Mouse (Mus musculus): Measurements from ENCODE around the gene Gm44502.
"Not testable (repeated sequence)": the region's sequence is repeated elsewhere in the genome, so short reads cannot be mapped to it uniquely, and the experiment has no call there.

Gene Gm44502

DNA sequence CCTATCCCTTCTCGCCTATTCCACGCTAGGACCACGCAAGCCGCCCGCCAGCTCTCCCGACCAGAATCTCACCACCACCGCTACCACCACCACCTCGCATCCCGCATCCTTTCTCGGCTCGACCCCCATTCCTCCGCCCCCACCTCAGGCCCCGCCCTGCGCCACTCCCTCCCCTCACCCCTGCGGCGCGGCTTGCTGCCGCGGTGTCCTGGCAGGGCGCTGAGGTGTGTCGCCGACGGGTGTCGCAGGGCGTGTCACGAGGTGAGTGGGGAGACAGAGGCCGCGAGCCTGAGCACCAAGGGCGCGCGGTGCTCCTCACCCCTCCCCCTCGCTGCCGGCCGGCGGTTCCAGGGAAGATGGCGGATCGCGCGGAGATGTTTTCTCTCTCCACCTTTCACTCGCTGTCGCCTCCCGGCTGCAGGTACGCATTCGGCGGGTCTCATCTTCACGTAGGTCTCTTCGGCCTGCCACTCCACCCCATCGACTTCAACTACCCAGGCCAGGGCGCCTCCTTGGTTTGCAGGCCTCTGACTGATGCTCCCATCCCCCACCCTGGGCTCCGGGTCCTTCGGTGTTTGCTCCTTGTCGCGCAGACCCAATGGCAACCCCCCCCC lies 24.5 kb upstream of the Gm44502 start, which contains the start of gene Mapk8ip2:
Mapk8ip2 (plus strand) TSS at position 49 of the 614 bp plus-strand sequence.
- DNase-seq (ENCODE audit: low spot score) = no peak

DNA sequence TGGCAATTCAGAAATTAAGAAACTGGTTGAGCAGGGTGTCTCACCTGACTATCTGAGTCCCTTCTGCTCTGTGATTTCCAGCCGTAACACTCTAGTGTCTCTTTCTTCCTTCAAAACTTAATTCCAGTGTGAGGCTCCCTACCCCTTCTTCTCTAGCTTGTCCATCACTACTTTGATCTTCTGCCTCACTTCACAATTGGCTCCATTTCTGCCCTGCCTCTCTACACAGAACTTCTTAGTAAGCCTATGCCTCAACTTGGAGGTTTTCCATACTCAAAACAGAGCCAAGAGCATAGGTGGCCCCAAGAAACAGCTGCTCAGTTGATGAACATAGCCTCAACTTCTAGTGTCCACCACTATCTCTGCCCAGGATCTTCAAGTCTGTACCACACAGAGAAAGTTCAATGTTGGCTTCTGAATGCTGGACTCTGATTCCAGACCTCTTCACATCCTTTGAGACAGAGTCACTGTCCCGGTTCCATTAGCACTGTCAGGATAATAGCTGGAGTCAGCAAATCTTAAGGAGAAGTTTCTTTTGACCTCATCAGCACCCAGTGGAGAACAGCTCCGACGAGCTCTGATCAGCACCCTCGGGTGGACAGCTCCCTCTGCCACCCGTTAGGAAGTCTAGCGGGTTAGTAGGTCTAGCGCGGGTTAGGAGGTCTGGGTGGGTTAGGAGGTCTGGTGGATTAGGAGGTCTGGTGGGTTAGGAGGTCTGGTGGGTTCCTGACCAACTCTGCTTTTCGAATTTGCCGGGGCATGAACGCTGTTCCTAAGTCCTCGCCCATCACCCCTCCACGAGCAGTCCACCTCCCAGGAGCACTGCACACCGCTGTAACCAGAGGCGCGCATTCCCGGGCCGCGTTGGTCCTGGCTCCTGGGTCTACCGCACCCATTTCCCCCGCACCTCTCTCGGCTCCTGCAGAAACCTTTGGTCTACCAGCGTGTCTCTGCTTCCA lies 23.7 kb upstream of the Gm44502 start:
- no peak for DNase-seq (ENCODE audit: low spot score)

DNA sequence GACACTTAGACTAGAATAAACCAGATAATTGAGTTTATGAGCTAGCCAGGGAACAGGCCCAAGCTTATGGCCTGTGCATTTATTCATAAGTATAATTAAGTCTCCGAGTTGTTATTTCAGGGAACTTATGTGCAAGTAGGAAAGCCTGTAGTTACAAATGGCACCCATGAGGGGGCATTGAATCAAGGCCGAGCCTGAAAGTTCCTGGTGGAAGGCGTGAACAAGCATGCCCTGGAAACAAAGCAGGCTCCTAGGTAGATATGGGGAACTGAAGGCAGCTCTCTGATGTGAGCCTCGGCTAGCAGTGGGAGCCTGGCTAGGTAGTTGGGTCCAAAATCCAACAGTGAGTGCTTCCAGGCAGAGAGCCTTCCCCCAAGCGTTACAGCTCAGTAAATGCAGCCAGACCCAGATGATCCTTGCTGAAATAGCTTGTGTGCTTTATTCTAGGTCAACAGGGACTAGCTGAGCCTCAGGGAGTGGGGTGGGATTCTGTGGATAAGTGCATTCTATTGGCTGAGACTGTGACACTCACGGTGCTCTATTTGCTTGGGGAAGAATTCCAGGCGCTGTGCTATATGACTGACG lies 13.1 kb upstream of the Gm44502 start:
- DNase-seq (ENCODE audit: low spot score) = no peak

DNA sequence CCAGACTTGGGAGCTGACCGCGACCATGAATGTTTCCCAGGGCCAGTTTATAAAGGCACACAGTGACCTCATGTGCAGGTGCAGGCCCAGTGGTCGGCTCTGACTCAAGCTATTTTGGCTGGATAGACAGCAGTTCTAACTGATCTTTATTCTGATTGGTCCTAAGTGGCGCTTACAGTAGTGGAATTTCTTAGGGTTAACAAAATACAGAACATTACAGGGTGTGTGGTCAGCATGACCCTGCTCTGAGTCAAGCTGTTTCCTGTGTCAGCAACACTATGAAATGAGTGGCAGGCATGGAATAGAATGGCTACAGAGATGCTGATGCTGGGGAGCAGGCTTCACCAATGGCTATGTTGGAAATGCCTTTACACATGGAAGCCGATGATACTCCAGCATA lies 6.4 kb upstream of the Gm44502 start:
- no peak for DNase-seq (ENCODE audit: low spot score)

DNA sequence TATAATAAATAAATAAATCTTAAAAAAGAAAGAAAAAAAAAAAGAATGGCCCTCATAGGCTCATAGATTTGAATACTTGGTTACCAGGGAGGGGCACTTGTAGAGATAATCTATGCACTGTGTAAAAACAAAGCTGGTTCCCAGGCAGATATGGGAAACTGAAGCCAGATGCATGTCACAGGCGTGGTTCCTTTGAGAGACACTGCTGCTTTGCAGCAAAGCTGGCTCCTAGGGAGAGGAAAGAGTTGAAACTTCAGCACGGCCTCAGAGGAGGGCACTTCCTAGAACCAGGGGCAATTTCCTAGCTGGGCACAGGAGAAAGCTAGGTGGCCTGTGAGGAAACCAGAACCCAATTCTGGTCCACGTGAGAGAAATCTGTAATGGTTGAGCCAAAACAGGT lies 4.6 kb upstream of the Gm44502 start:
- DNase-seq (ENCODE audit: low spot score) = no peak

DNA sequence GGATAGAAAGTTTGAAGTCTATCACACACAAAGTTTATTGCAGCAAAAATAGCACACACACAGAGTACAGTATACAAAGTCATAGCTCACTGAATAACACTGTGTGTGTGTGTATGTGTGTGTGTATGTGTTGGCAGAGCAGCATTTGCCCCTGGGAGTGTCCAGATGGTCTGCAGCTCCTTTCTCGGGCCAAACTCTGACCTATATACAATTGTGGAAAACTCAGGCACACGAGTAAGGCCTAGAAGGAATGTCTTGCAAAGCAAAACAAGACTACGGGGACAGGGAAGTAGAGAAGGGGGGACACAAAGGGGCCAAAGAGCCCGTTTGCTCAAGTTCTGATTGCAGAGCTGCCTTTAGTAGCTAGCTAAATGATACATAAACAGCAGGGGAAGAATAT lies 3.5 kb upstream of the Gm44502 start:
- no peak for DNase-seq (ENCODE audit: low spot score)

- no peak for DNase-seq (ENCODE audit: low spot score)
Measured at GRCm38 (mm10) chr15:89431806-89432205, 2.3 kb upstream of the Gm44502 start.

DNA sequence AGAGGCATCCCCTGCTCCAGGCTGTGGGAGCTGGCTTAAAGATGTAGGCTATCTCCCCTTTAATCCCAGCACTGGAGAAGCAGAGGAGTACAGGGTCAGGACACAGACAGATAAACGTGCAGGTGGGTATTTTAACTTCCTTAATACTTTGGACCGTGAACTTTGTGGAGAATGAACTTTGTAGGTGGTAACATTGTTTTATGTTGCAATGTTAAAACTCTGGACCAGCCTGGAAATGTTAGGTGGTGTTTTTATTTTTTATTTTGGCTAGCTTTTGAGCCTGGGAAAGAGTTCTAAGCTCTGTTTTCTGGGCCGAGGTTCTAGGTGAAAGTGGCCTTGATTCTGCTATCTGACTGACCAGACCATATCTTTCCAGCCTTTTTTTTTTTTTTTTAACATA lies 1.8 kb upstream of the Gm44502 start:
- no peak for DNase-seq (ENCODE audit: low spot score)

DNA sequence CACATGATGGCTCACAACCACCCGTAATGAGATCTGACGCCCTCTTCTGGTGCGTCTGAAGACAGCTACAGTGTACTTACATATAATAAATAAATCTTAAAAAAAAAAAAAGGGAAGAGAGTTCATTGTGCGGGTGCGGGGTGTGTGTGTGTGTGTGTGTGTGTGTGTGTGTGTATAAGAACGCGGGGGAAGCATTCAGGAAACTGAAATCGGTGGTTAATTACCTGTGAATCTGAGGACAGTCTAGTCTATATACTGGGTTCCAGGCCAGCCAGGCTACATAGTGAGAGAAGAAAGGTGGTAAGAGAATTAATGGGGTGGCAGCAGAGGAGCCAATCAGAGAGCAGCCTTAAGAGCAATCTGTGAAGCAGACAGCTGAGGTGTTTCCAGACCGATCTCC lies 1.3 kb upstream of the Gm44502 start:
- DNase-seq (ENCODE audit: low spot score) = not testable (repeated sequence)

DNA sequence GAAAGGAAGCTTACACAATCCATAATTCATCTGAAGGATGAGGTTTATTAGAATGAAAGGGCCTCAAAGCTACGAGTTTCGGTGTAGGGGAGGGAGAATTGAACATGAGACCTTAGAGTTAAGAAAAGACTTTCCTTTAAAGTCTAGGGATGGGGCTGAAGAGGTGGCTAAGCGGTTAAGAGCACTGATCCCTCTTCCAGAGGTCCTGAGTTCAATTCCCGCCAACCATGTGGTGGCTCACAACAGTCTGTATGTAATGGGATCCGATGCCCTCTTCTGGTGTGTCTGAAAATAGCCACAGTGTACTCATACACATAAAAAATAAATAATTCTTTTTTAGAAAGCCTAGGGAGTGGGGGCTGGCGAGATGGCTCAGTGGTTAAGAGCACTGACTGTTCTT lies 845 bp upstream of the Gm44502 start:
- no peak for DNase-seq (ENCODE audit: low spot score)

GRCm38 (mm10) chr15:89428821-89429351 lies 610 bp downstream of the Gm44502 start:
- DNase-seq (ENCODE audit: low spot score) = no peak

- no peak for DNase-seq (ENCODE audit: low spot score)
Measured at GRCm38 (mm10) chr15:89428136-89428790, 1.2 kb downstream of the Gm44502 start.

GRCm38 (mm10) chr15:89426716-89427115 lies 2.8 kb downstream of the Gm44502 start:
- no peak for DNase-seq (ENCODE audit: low spot score)

DNA sequence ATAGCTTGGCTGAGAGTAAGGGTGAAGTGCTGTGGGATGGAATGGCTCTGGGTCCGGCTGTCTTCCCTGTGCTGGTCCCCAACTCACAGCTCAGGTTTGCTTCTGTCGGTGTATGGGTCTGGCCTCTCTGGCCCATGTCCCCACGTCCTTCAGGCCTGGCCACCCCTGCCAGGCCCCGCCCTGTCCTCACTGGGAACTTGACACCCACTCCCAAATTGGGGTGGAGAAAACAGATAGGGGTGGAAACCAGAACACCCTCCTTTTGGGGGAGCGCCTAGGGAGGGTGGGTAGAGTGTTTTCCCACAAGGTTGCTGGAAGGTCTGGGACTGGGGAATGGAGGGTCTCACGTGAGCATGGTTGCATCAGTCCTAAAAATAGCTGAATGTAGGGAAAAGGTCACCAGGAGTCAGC lies 3.8 kb downstream of the Gm44502 start, which contains the start of gene Cpt1b:
Cpt1b (minus strand) TSS at position 153 of the 411 bp plus-strand sequence.
- DNase-seq (ENCODE audit: low spot score) = no peak

- no peak for DNase-seq (ENCODE audit: low spot score)
Measured at GRCm38 (mm10) chr15:89424621-89425020, 4.9 kb downstream of the Gm44502 start.

DNA sequence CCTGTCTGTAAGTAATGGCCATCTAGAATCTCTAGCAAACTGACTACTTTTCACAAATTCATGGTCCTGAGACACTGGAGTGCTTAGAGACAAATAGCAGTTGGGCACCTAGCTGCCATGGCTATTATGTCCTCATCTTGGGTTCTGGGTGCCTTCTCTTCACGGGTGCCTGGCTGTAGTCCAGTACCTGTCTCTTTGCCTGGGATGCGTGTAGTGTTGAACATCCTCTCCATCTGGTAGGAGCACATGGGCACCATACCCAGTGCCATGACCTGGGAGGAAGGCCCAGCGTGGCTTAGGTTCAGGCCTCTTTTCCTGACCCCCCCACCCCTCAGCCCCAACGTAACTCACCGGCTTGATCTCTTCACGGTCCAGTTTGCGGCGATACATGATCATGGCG lies 7.6 kb downstream of the Gm44502 start:
- DNase-seq (ENCODE audit: low spot score) = no peak

DNA sequence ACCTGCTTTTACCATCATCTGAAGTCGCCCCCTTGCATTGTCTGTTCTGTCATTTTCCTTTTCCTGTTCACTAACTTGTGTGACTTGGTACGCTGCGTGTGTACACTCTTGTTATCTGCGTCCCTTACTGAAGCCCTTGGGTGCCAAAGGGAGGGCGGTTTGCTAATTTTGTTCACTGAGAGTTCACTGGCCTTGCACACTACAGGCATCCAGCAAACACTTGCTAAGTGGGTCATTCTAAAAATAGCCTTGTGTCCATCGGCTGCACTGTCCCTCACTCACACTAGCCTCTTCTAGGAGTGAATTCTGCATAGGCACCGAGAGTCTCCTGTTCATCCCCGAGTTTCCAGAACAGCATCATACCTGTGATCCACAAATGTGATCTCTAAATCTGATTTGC lies 14.2 kb downstream of the Gm44502 start:
- DNase-seq (ENCODE audit: low spot score) = no peak

DNA sequence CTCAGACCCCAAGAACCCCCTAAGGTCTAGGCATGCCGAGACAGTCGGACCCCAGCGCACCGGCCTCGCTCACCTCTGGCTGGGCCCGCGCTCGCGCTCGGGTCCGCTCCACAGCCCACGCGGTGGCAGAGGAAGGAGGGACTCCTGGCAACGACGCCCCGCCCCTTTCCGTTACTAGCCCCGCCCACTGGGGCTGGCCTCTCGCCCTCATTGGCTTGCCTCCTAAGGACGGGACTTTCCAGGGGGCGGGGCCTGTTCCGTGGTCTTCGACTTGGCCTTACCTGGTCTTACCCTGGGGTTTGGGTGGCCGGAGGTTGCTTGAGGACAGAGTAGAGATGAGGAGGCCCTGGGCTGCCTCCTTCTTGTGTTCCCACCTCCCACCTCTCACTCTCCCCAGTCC lies 19.4 kb downstream of the Gm44502 start, which contains the start of gene Syce3:
Syce3 (minus strand) TSS at position 386 of the 400 bp plus-strand sequence.
- no peak for DNase-seq (ENCODE audit: low spot score)

- no peak for DNase-seq (ENCODE audit: low spot score)
Measured at GRCm38 (mm10) chr15:89406691-89407090, 22.8 kb downstream of the Gm44502 start.

DNA sequence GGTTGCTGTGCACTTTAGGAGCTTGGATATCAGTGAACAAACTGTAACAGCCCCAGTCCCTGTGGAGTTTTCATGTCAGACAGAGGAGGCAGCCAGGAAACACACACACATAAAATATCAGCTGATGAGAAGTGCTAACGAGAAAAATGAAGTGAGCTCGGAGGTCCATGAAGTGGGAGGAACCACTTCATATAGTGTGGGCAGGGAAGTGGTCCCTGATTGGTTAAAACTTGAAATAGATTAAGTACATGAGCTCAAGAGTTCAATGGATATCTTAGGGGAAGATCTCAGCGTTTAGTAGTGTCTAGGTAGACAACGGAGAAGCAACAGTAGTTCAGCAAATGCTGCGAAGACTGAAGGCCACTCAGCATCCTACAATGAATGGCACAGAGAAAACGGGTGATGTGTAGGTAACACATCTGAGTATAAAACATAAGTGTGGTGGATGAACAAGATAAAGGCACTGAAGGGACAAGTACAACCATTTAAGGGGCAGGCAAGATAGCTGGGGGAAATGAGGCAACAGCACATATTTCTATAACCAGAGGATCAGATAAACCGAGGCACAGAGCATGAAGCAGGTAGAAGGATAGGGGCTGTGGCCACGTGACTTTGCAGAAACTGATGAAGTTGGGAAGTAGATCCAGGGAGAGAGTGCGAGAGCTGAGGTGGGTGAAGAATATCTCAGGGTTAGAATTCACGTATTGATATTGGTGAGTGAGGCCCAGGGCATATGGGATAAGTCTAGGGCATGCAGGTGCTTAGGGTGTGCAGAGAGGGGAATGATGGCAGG lies 24.5 kb downstream of the Gm44502 start:
- DNase-seq (ENCODE audit: low spot score) = no peak

DNA sequence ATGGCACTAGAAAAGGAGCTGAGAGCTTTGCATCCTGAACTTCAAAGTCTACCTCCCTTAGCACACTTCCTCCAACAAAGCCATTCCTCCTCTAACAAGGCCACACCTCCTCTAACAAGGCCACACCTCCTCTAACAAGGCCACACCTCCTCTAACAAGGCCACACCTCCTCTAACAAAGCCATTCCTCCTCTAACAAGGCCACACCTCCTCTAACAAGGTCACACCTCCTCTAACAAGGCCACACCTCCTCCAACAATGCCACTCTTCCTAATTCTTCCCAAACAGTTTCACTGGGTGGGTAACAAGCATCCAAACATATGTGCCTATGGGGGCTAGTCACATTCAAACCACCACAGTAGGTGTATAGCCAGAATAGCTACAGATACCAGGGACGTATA lies 27.0 kb downstream of the Gm44502 start:
- no peak for DNase-seq (ENCODE audit: low spot score)

Data from urinary bladder, postnatal 10 days (tissue).